Mouse (Mus musculus) heart, postnatal 0 days (tissue): ENCODE measurements around the gene Myo5c. TPM values are rescaled to one million over a fixed set of nuclear protein-coding genes. Genes with fewer than 3 reads are reported as not detected.

ENCODE experiments used
- ATAC-seq: fragments of 200-750 bp; cut with Nextera tagmentation; 2 replicates; pipeline ENCODE4 v1.8.0; 2017; ENCODE audit warnings: low read depth, moderate number of reproducible peaks, moderate library complexity; ENCODE audit not compliant: insufficient read depth
- DNase-seq: peaks from one replicate; pipeline ENCODE4 v3.0.0-alpha.2; 2016; ENCODE audit warnings: low spot score
- H3K27ac ChIP-seq: fragments of 300-500 bp; sonication (generic); 2 replicates; pipeline ENCODE4 v1.5.1; 2014; ENCODE audit warnings: low read depth, mild to moderate bottlenecking
- H3K27me3 ChIP-seq: fragments of 300-500 bp; sonication (generic); 2 replicates; pipeline ENCODE4 v1.6.1; 2014; ENCODE audit warnings: low read length, mixed read lengths; ENCODE audit not compliant: control insufficient read depth, insufficient read depth
- H3K36me3 ChIP-seq: fragments of 300-500 bp; sonication (generic); replicated peaks from 2 replicates; pipeline ENCODE4 v1.6.1; 2014; ENCODE audit warnings: low read length, mixed read lengths; ENCODE audit not compliant: control insufficient read depth, insufficient read depth
- H3K4me1 ChIP-seq: fragments of 300-500 bp; sonication (generic); 2 replicates; pipeline ENCODE4 v1.6.1; 2014; ENCODE audit warnings: antibody characterized with exemption; ENCODE audit not compliant: control insufficient read depth, insufficient read depth
- H3K4me2 ChIP-seq: fragments of 300-500 bp; sonication (generic); 2 replicates; pipeline ENCODE4 v1.6.1; 2014; ENCODE audit warnings: low read depth, mild to moderate bottlenecking, low read length, moderate library complexity
- H3K4me3 ChIP-seq: fragments of 300-500 bp; sonication (generic); 2 replicates; pipeline ENCODE4 v1.5.1; 2014; ENCODE audit warnings: low read depth, low read length
- H3K9ac ChIP-seq: fragments of 300-500 bp; sonication (generic); replicated peaks from 2 replicates; pipeline ENCODE4 v1.6.1; 2014; ENCODE audit warnings: low read depth, low read length, mixed read lengths
- H3K9me3 ChIP-seq: fragments of 300-500 bp; sonication (generic); replicated peaks from 2 replicates; pipeline ENCODE4 v1.6.1; 2016; ENCODE audit warnings: low read length; ENCODE audit not compliant: control insufficient read depth
- CTCF ChIP-seq: IDR thresholded peaks from 2 replicates; pipeline ENCODE4 v1.5.1; 2016; ENCODE audit warnings: antibody characterized with exemption, control low read depth, low read depth
- EP300 ChIP-seq: IDR thresholded peaks from 2 replicates; pipeline ENCODE4 v1.6.1; 2016; ENCODE audit warnings: antibody characterized with exemption, low read depth
- WGBS: fragments of 180-500 bp; shearing (Covaris S2); extraction: QIAGEN DNeasy Blood & Tissue Kit; methylation state at CpG from one replicate; pipeline ENCODE4 v1.1.7; 2014; 5-methylcytosine and 5-hydroxymethylcytosine counted together
- polyA plus RNA-seq: library from polyadenylated mRNA; unstranded; fragments of >200 nt; fragmentation: Nextera tagmentation; extraction: Ambion mirVana; gene quantifications from 2 replicates; pipeline ENCODE4 v1.2.1, GENCODE M21; 2015
- total RNA-seq: library from RNA; depleted of rRNA; stranded (reverse); fragments of >200 nt; gene quantifications from 2 replicates; pipeline ENCODE4 v1.2.3, GENCODE M21; 2014; ENCODE audit warnings: low replicate concordance; rRNA removed

Gene Myo5c
- total RNA-seq (2.1 and 2.4 TPM in 2 replicates), polyA plus RNA-seq (1.2 and 1.5 TPM in 2 replicates)

DNA sequence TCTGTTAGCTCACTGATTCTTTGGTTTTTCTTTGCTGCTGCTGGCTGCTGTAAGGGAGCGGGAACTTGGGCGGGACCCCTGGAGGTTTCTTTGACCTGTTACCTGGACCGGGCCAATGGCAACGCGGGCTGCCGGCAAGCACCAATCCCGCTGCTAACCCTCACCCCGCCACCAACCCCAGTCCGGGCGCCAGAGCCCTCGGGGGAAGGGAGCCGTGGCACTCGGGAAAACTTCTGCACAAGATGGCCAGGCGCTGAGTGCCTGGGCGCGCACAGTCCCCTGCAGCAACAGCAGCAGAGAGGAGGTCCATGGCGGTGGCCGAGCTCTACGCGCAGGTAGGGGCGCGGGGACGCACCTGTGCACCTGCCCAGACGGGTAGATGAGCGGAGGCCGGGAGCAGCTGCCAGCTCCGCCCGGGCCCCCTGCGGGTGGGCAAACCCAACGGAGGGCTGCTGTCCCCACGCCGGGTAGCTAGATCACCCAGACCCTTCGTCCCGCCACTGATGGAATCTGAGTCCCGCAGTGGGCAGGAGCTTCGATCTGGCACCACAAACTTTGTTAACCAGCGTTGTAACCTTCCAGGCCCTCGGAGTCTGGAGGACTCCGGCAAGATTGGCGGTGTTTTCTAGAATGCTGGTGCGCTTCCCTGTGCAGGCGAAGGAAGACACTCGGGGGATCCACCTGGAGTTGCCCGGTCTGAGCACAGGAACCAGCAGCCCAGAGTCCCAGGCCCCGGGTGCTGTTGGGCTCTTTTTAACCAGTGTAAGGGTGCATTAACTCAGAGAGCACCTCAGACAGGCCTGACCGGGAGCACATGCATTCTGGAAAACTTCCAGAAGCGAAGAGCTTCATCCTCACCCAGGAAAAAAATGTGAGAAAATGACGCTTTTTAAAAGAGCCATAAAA is at the start of gene Myo5c:
Myo5c (plus strand) TSS at position 180 of the 906 bp plus-strand sequence.
- DNase-seq, result peak; percentile 57
- WGBS, result 6% methylated on average over 46 of the region's 48 CpGs
- ATAC-seq, result peak; percentile 87
- H3K9me3 ChIP-seq, result no peaks in the 10 kb centered on the region
- H3K36me3 ChIP-seq, result no peaks in the 10 kb centered on the region
- no peak for TF ChIP-seq CTCF
- no peak for TF ChIP-seq EP300
- H3K4me2 ChIP-seq, result peak within 1 kb of the TSS; percentile 76
- peak within 1 kb of the TSS; percentile 47; the same call in 1 of the 2 replicates for H3K9ac ChIP-seq
- peak within 1 kb of the TSS; percentile 56 for H3K4me3 ChIP-seq
- H3K27ac ChIP-seq, result no peak within 1 kb of the TSS
- H3K27me3 ChIP-seq, result peaks cover 8% of the 10 kb centered on the region; the same call in 1 of the 2 replicates
- H3K4me1 ChIP-seq, result no peaks in the 10 kb centered on the region

DNA sequence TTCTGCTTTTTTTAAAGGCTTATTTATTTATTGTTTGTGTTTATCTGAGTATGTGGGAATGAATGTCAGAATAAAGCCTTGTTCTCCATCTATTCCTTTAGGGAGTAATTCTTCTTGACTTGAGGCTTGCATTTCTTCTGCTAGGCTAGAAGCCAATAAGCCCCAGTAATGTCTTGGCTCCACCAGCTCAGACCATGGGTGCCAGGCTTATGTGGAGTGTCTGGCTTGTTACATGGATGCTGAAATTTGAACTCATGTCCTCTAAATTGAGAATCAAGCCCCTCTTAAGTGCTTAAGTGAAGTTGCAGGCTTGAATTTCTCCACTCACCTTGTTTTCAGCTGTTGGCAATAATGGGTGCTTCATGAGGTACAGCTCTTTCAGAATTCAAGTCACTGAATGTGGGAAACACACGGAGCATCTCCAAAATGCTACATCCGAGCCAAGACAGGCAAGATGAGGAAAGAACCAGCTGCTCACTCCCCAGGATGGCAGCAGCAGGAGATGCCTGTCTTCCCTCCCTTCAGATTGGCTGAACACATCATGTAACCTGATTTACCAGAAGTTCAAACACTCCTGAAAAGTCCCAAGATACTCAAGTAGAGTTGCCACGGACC is 44.1 kb upstream of the Myo5c start:
- no peak overlapping the region for H3K4me2 ChIP-seq
- DNase-seq, result no peak
- no peak overlapping the region for H3K27ac ChIP-seq
- H3K9me3 ChIP-seq, result no peaks in the 10 kb centered on the region
- no peak for ATAC-seq
- H3K4me1 ChIP-seq, result no peaks in the 10 kb centered on the region
- H3K27me3 ChIP-seq, result no peaks in the 10 kb centered on the region
- peaks cover 55% of the 10 kb centered on the region for H3K36me3 ChIP-seq
- no peak for TF ChIP-seq EP300
- TF ChIP-seq CTCF, result no peak
- H3K4me3 ChIP-seq, result no peak overlapping the region
- no peak overlapping the region for H3K9ac ChIP-seq
- WGBS, result 78% methylated on average over 3 of the region's 3 CpGs

GRCm38 (mm10) chr9:75193858-75194257 is 38.0 kb upstream of the Myo5c start:
- TF ChIP-seq EP300, result no peak
- TF ChIP-seq CTCF, result no peak
- Histone ChIP-seq H3K27me3 (no peaks in the 10 kb centered on the region), H3K36me3 (peaks cover 24% of the 10 kb centered on the region), H3K4me2 (no peak overlapping the region), H3K4me1 (0 out of 2 replicates have a peak, but pooled peaks cover 7% of the 10 kb centered on the region), H3K9ac (no peak overlapping the region), H3K9me3 (no peaks in the 10 kb centered on the region), H3K4me3 (no peak overlapping the region), H3K27ac (no peak overlapping the region)
- 47% methylated on average over 4 of the region's 4 CpGs for WGBS
- no peak for DNase-seq
- ATAC-seq, result no peak; the same call in 1 of the 2 replicates

- H3K9me3 ChIP-seq, result no peaks in the 10 kb centered on the region
- no peak overlapping the region for H3K9ac ChIP-seq
- H3K27ac ChIP-seq, result no peak overlapping the region
- no peak; the same call in 1 of the 2 replicates for ATAC-seq
- no peak for TF ChIP-seq EP300
- no peak for TF ChIP-seq CTCF
- H3K4me3 ChIP-seq, result no peak overlapping the region
- H3K36me3 ChIP-seq, result peaks cover 19% of the 10 kb centered on the region
- H3K27me3 ChIP-seq, result no peaks in the 10 kb centered on the region
- DNase-seq, result peak; percentile 6
- 0 out of 2 replicates have a peak, but pooled peaks cover 7% of the 10 kb centered on the region for H3K4me1 ChIP-seq
- WGBS, result 17% methylated on average over 2 of the region's 2 CpGs
- no peak overlapping the region for H3K4me2 ChIP-seq
Measured at GRCm38 (mm10) chr9:75196335-75196734, 35.5 kb upstream of the Myo5c start.

DNA sequence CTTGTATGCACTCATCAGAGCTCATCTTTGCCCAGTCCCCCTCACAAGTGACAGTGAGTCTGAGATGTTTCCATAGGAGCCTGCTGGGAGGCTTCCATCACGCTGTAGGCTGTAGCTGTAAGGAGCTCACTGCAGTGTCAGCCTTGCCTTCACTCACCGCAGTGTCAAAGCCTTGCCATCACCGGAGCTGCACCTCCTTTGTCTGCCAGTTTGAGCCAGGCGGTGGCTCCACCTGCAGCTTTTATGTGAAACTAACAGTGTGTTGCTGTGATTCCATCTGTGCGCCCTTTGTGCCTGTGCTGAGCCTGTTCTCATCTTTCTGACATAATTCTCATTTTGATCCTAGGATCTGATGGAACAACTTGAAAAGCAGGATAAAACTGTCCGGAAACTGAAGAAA is 34.5 kb upstream of the Myo5c start:
- peak; percentile 51; the same call in 1 of the 2 replicates for ATAC-seq
- Histone ChIP-seq H3K4me2 (no peak overlapping the region), H3K9ac (no peak overlapping the region), H3K27me3 (no peaks in the 10 kb centered on the region), H3K4me3 (no peak overlapping the region), H3K9me3 (no peaks in the 10 kb centered on the region), H3K36me3 (peaks cover 23% of the 10 kb centered on the region), H3K4me1 (0 out of 2 replicates have a peak, but pooled peaks cover 7% of the 10 kb centered on the region), H3K27ac (no peak overlapping the region)
- WGBS, result 55% methylated on average over 6 of the region's 6 CpGs
- DNase-seq, result no peak
- TF ChIP-seq EP300 (no peak), CTCF (peak; percentile 56)
